In genomic region chr15:99240129-99240528, GRCm38 (mm10) we compare ENCODE assay signal across 14 mouse cellular contexts. TPM values are rescaled to one million over a fixed set of nuclear protein-coding genes. Genes with fewer than 3 reads are reported as not detected.
DNase-seq lines count a peak whose midpoint lies in the region; ATAC-seq and TF ChIP-seq lines count a peak whose summit lies in the region.
"Had no signal": no experiment of that assay in that cellular context is flagged by ENCODE, and none has a peak within 500 bp of the region (broad histone marks: within the 10 kb centered on the region; RNA-seq: fewer than 3 reads in every experiment).

No protein-coding gene starts in this region.

- no peak overlapping the region for H3K27ac ChIP-seq in hindbrain, postnatal 0 days
- no peak overlapping the region for H3K27ac ChIP-seq in hindbrain, embryonic 16.5 days (ENCODE audit: low read depth, low read length)
- no peak overlapping the region for H3K27ac ChIP-seq in lung, postnatal 0 days (ENCODE audit: low read length)
- H3K27ac ChIP-seq in MEL (ENCODE audit: control insufficient read depth, low read depth, low read length) = no peak overlapping the region
- H3K27ac ChIP-seq: lung, embryonic 15.5 days had no signal

- H3K79me2 ChIP-seq in MEL (ENCODE audit: control insufficient read depth, insufficient read depth, low read length, poor library complexity) = no peaks in the 10 kb centered on the region

- peaks cover 25% of the 10 kb centered on the region for H3K36me3 ChIP-seq in hindbrain, postnatal 0 days (ENCODE audit: insufficient read depth, low read length)
- H3K36me3 ChIP-seq in hindbrain, embryonic 16.5 days (ENCODE audit: control insufficient read depth, insufficient read depth, low read length) = peaks cover 18% of the 10 kb centered on the region
- H3K36me3 ChIP-seq in lung, postnatal 0 days (ENCODE audit: insufficient read depth, low read length) = 0 out of 2 replicates have a peak, but pooled peaks cover 6% of the 10 kb centered on the region
- no peaks in the 10 kb centered on the region; a peak in 1 of 4 replicates for H3K36me3 ChIP-seq in MEL (ENCODE audit: control insufficient read depth in 1 of 2, insufficient read depth in 2 of 2, low read length in 2 of 2)
- no peaks in the 10 kb centered on the region; the same call in 1 of the 2 replicates for H3K36me3 ChIP-seq in splenic B cell, adult 2 months (ENCODE audit: control insufficient read depth, insufficient read depth, low read length, poor library complexity, severe bottlenecking)

- no peaks in the 10 kb centered on the region for H3K4me1 ChIP-seq in hindbrain, postnatal 0 days (ENCODE audit: insufficient read depth, low read length)
- H3K4me1 ChIP-seq in hindbrain, embryonic 16.5 days (ENCODE audit: control insufficient read depth, insufficient read depth, low read depth, low read length) = no peaks in the 10 kb centered on the region
- no peaks in the 10 kb centered on the region for H3K4me1 ChIP-seq in lung, postnatal 0 days (ENCODE audit: insufficient read depth, low read depth, low read length)
- H3K4me1 ChIP-seq in MEL (ENCODE audit: control insufficient read depth in 1 of 2, insufficient read depth in 2 of 2, low read length in 2 of 2) = no peaks in the 10 kb centered on the region
- H3K4me1 ChIP-seq: lung, embryonic 15.5 days had no signal

- no peak overlapping the region for H3K4me3 ChIP-seq in hindbrain, postnatal 0 days (ENCODE audit: low read length)
- no peak overlapping the region for H3K4me3 ChIP-seq in hindbrain, embryonic 16.5 days (ENCODE audit: low read length)
- H3K4me3 ChIP-seq in lung, postnatal 0 days (ENCODE audit: low read depth, low read length) = no peak overlapping the region
- H3K4me3 ChIP-seq in MEL (ENCODE audit: control insufficient read depth in 1 of 2, insufficient read depth in 1 of 2, low read depth in 2 of 2, low read length in 2 of 2) = no peak overlapping the region
- H3K4me3 ChIP-seq: erythroblast, embryonic 14.5 days; hindbrain, embryonic 10.5 days; lung, embryonic 15.5 days had no signal

- H3K27me3 ChIP-seq in hindbrain, postnatal 0 days (ENCODE audit: insufficient read depth, low read length) = no peaks in the 10 kb centered on the region
- no peaks in the 10 kb centered on the region for H3K27me3 ChIP-seq in hindbrain, embryonic 16.5 days (replicated peaks; ENCODE audit: control insufficient read depth, insufficient read depth, low read length)
- H3K27me3 ChIP-seq in lung, postnatal 0 days (replicated peaks; ENCODE audit: insufficient read depth, low read length) = no peaks in the 10 kb centered on the region
- H3K27me3 ChIP-seq in MEL (ENCODE audit: control insufficient read depth in 1 of 2, insufficient read depth in 2 of 2, low read length in 2 of 2) = no peaks in the 10 kb centered on the region
- no peaks in the 10 kb centered on the region for H3K27me3 ChIP-seq in splenic B cell, adult 2 months (ENCODE audit: control insufficient read depth, insufficient read depth, low read length, poor library complexity, severe bottlenecking)
- H3K27me3 ChIP-seq: lung, embryonic 15.5 days had no signal

- no peak overlapping the region for H3K4me2 ChIP-seq in hindbrain, postnatal 0 days (ENCODE audit: low read depth, low read length)
- H3K4me2 ChIP-seq in hindbrain, embryonic 16.5 days (ENCODE audit: low read length) = no peak overlapping the region
- no peak overlapping the region for H3K4me2 ChIP-seq in lung, postnatal 0 days (replicated peaks; ENCODE audit: low read depth, low read length)
- H3K4me2 ChIP-seq: lung, embryonic 15.5 days; midbrain, embryonic 11.5 days had no signal

- peak; percentile 41 for TF ChIP-seq CTCF in hindbrain, postnatal 0 days (IDR thresholded peaks at IDR 0.05; ENCODE audit: low read depth)
- TF ChIP-seq CTCF in lung, postnatal 0 days (IDR thresholded peaks at IDR 0.05) = peak; percentile 58
- TF ChIP-seq CTCF in MEL (IDR thresholded peaks at IDR 0.05 in 2 of 3, conservative IDR thresholded peaks at IDR 0.05 in 1 of 3; ENCODE audit: control insufficient read depth in 1 of 3, insufficient read depth in 1 of 3, low read depth in 2 of 3, low read length in 3 of 3, poor library complexity in 1 of 3, severe bottlenecking in 1 of 3) = peak; percentile 27 to 52 (median 51); a peak in 4 of 6 replicates

- no peak for ATAC-seq in hindbrain, postnatal 0 days
- ATAC-seq in hindbrain, embryonic 16.5 days = no peak
- no peak for ATAC-seq in lung, postnatal 0 days

- no peak for TF ChIP-seq EP300 in lung, postnatal 0 days (IDR thresholded peaks at IDR 0.05)
- TF ChIP-seq EP300 in MEL (IDR thresholded peaks at IDR 0.05; ENCODE audit: low read depth in 1 of 2, low read length in 2 of 2) = no peak

- DNase-seq in hindbrain, postnatal 0 days (ENCODE audit: low spot score) = no peak
- DNase-seq in lung, postnatal 0 days (ENCODE audit: low spot score) = no peak
- no peak for DNase-seq in lung, postnatal 25 days (ENCODE audit: low spot score)
- peak; percentile 48 for DNase-seq in MEL (ENCODE audit: low read depth, low spot score)
- DNase-seq in splenic B cell, adult 2 months (ENCODE audit: low read depth, low spot score) = peak; percentile 32
- no peak for DNase-seq in kidney, postnatal 4 days
- no peak for DNase-seq in adrenal gland, postnatal 25 days
- DNase-seq: kidney, adult 18-20 months had no signal

- 79% methylated on average over 4 of the region's 4 CpGs for WGBS in hindbrain, postnatal 0 days
- 75% methylated on average over 4 of the region's 4 CpGs for whole genome bisulfite sequencing in hindbrain, embryonic 16.5 days
- WGBS in lung, postnatal 0 days = 68% methylated on average over 4 of the region's 4 CpGs

- TF ChIP-seq POLR2A in MEL (IDR thresholded peaks at IDR 0.05; ENCODE audit: control insufficient read depth in 1 of 2, insufficient read depth in 1 of 2, low read depth in 1 of 2, low read length in 2 of 2, poor library complexity in 1 of 2) = no peak

- no peaks in the 10 kb centered on the region for H3K9me3 ChIP-seq in hindbrain, postnatal 0 days (ENCODE audit: low read length)
- H3K9me3 ChIP-seq in hindbrain, embryonic 16.5 days (ENCODE audit: control insufficient read depth, low read length) = no peaks in the 10 kb centered on the region
- no peaks in the 10 kb centered on the region for H3K9me3 ChIP-seq in lung, postnatal 0 days (ENCODE audit: low read length)
- no peaks in the 10 kb centered on the region for H3K9me3 ChIP-seq in MEL (replicated peaks; ENCODE audit: insufficient read depth, low read length)
- H3K9me3 ChIP-seq: G1E; hindbrain, embryonic 10.5 days; lung, embryonic 15.5 days had no signal

- no peak overlapping the region for H3K9ac ChIP-seq in hindbrain, postnatal 0 days (replicated peaks; ENCODE audit: low read length)
- no peak overlapping the region for H3K9ac ChIP-seq in hindbrain, embryonic 16.5 days (ENCODE audit: low read depth, low read length)
- H3K9ac ChIP-seq in lung, postnatal 0 days (replicated peaks; ENCODE audit: low read depth) = no peak overlapping the region
- H3K9ac ChIP-seq in MEL (ENCODE audit: control insufficient read depth, low read depth, low read length, poor library complexity, severe bottlenecking) = no peak overlapping the region
- H3K9ac ChIP-seq: lung, embryonic 15.5 days had no signal

- peak; percentile 51 for TF ChIP-seq RAD21 in MEL (IDR thresholded peaks at IDR 0.05; ENCODE audit: low read depth, low read length)

TF ChIP-seq in MEL, 35 proteins besides CTCF, POLR2A, EP300 and RAD21 (continues in another document):
- TF ChIP-seq ZNF384 (IDR thresholded peaks at IDR 0.05; ENCODE audit: low read depth, low read length) (no peak), MAZ (IDR thresholded peaks at IDR 0.05; ENCODE audit: low read depth, low read length) (no peak)

RNA-seq across cellular contexts. Expression of gene Mcrs1, which starts 11.6 kb away (rescaled TPM):
- total RNA-seq in hindbrain, postnatal 0 days (2014; rRNA removed) = 228 and 229 TPM in 2 replicates
- 199 and 206 TPM in 2 replicates for polyA plus RNA-seq in hindbrain, postnatal 0 days (2015; fragmentation: Nextera tagmentation; extraction: Ambion mirVana)
- 204 and 215 TPM in 2 replicates for polyA plus RNA-seq in hindbrain, embryonic 16.5 days (2015; fragmentation: Nextera tagmentation; extraction: Ambion mirVana)
- 96.9 and 102 TPM in 2 replicates for polyA plus RNA-seq in lung, postnatal 0 days (2015; fragmentation: Nextera tagmentation; extraction: Ambion mirVana)
- total RNA-seq in MEL (2012; rRNA removed) = 113 and 131 TPM in 2 replicates
- polyA plus RNA-seq in MEL (2012; ENCODE audit: insufficient read depth in 1 of 2, insufficient read length in 2 of 2, low read depth in 1 of 2, low replicate concordance in 2 of 2, missing spikeins in 1 of 2) = 100 to 1,000 TPM in 1 of 2 experiments, not detected in 1; 124 TPM
- total RNA-seq in adrenal gland, postnatal 25 days (2021) = 32.5 and 54.6 TPM in 2 replicates

RNA-seq across cellular contexts. Expression of gene Kcnh3, which starts 15.5 kb away (rescaled TPM):
- total RNA-seq in hindbrain, postnatal 0 days (2014; rRNA removed) = 1.8 and 3.6 TPM in 2 replicates
- polyA plus RNA-seq in hindbrain, postnatal 0 days (2015; fragmentation: Nextera tagmentation; extraction: Ambion mirVana) = 0.91 and 1.2 TPM in 2 replicates
- 1.1 TPM in 2 replicates for polyA plus RNA-seq in hindbrain, embryonic 16.5 days (2015; fragmentation: Nextera tagmentation; extraction: Ambion mirVana)
- polyA plus RNA-seq in lung, postnatal 0 days (2015; fragmentation: Nextera tagmentation; extraction: Ambion mirVana) = 0.21 and 0.63 TPM in 2 replicates
- 0.15 and 0.16 TPM in 2 replicates for total RNA-seq in MEL (2012; rRNA removed)
- polyA plus RNA-seq in MEL (2012; ENCODE audit: insufficient read depth in 1 of 2, insufficient read length in 2 of 2, low read depth in 1 of 2, low replicate concordance in 2 of 2, missing spikeins in 1 of 2) = 1 to 10 TPM in 1 of 2 experiments, not detected in 1; 1.3 TPM
- total RNA-seq in adrenal gland, postnatal 25 days (2021) = 0.67 and 1.2 TPM in 2 replicates
- polyA plus RNA-seq: G1E had no signal

RNA-seq across cellular contexts. Expression of gene Prpf40b, which starts 54.8 kb away (rescaled TPM):
- total RNA-seq in hindbrain, postnatal 0 days (2014; rRNA removed) = 90.2 and 94.2 TPM in 2 replicates
- polyA plus RNA-seq in hindbrain, postnatal 0 days (2015; fragmentation: Nextera tagmentation; extraction: Ambion mirVana) = 101 and 110 TPM in 2 replicates
- 114 and 117 TPM in 2 replicates for polyA plus RNA-seq in hindbrain, embryonic 16.5 days (2015; fragmentation: Nextera tagmentation; extraction: Ambion mirVana)
- 37.1 and 39.9 TPM in 2 replicates for polyA plus RNA-seq in lung, postnatal 0 days (2015; fragmentation: Nextera tagmentation; extraction: Ambion mirVana)
- 21.6 and 24.7 TPM in 2 replicates for total RNA-seq in MEL (2012; rRNA removed)
- 10 to 100 TPM in 1 of 2 experiments, not detected in 1; 46.4 TPM for polyA plus RNA-seq in MEL (2012; ENCODE audit: insufficient read depth in 1 of 2, insufficient read length in 2 of 2, low read depth in 1 of 2, low replicate concordance in 2 of 2, missing spikeins in 1 of 2)
- 55.2 and 59.6 TPM in 2 replicates for total RNA-seq in adrenal gland, postnatal 25 days (2021)

RNA-seq across cellular contexts. Expression of gene Fam186b, which starts 55.6 kb away (rescaled TPM):
- total RNA-seq in hindbrain, postnatal 0 days (2014; rRNA removed) = 0.86 and 1.3 TPM in 2 replicates
- 1.3 and 1.4 TPM in 2 replicates for polyA plus RNA-seq in hindbrain, postnatal 0 days (2015; fragmentation: Nextera tagmentation; extraction: Ambion mirVana)
- polyA plus RNA-seq in hindbrain, embryonic 16.5 days (2015; fragmentation: Nextera tagmentation; extraction: Ambion mirVana) = 0.85 and 1.2 TPM in 2 replicates
- polyA plus RNA-seq in lung, postnatal 0 days (2015; fragmentation: Nextera tagmentation; extraction: Ambion mirVana) = 0.07 TPM in 1 of 2 replicates, not detected in the other
- not detected in 2 replicates for total RNA-seq in MEL (2012; rRNA removed)
- under 1 TPM in 1 of 2 experiments, not detected in 1; 0.11 TPM for polyA plus RNA-seq in MEL (2012; ENCODE audit: insufficient read depth in 1 of 2, insufficient read length in 2 of 2, low read depth in 1 of 2, low replicate concordance in 2 of 2, missing spikeins in 1 of 2)
- total RNA-seq in adrenal gland, postnatal 25 days (2021) = 2.4 and 4.8 TPM in 2 replicates
- total RNA-seq: G1E had no signal
- polyA plus RNA-seq: erythroblast, embryonic 14.5 days; G1E had no signal

Comparison
In these comparisons a context has a peak if more than half of its experiments do, and no peak if none do; other contexts are left out.
1. DNase-seq: peak in MEL (single experiment) and splenic B cell, adult 2 months (single experiment); none in hindbrain, postnatal 0 days (single experiment), lung, postnatal 0 days (single experiment), lung, postnatal 25 days (single experiment), kidney, postnatal 4 days (0 of 2) and adrenal gland, postnatal 25 days (single experiment).
2. Peak in every context shown above with its lines, with median percentiles within 50 percentile points of each other: CTCF ChIP-seq.